Comparison of ENCODE assay signal across 17 mouse cellular contexts in the genomic region with DNA sequence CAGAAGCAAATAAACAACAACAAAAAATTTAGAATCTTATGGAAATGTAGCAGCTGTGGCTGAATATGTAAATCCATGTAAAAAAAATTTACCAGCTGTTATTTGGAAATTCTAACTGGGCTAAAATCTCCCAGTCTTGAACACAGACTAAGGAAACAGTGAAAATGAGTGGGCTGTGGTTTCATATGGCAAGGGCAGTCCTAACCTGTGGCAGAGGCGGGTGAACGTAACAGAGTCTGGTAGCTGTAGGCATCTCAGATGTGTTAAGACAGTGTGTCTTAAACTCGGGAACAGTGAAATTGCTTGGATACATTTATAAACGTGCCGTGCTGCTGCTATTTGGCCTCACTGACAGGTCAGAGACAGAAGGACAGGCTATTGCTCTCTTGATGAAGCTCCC.
"Had no signal": no experiment of that assay in that cellular context is flagged by ENCODE, and none has a peak within 500 bp of the region (broad histone marks: within the 10 kb centered on the region; RNA-seq: fewer than 3 reads in every experiment).

No protein-coding gene starts in this region.

- ATAC-seq: liver, postnatal 0 days; lung, postnatal 0 days; midbrain, embryonic 15.5 days had no signal

- H3K36me3 ChIP-seq: lung, embryonic 15.5 days; midbrain, embryonic 12.5 days; midbrain, embryonic 15.5 days; neural tube, embryonic 12.5 days; stomach, embryonic 15.5 days had no signal

- H3K4me3 ChIP-seq: lung, embryonic 15.5 days; megakaryocyte, embryonic 14.5 days; midbrain, embryonic 12.5 days; midbrain, embryonic 15.5 days; neural tube, embryonic 12.5 days; stomach, embryonic 15.5 days had no signal

- H3K9ac ChIP-seq: liver, postnatal 0 days; lung, embryonic 15.5 days; midbrain, embryonic 12.5 days; midbrain, embryonic 15.5 days; neural tube, embryonic 12.5 days; stomach, embryonic 15.5 days had no signal

- H3K9me3 ChIP-seq: lung, embryonic 15.5 days; midbrain, embryonic 12.5 days; midbrain, embryonic 15.5 days; neural tube, embryonic 12.5 days; stomach, embryonic 15.5 days had no signal

- DNase-seq: liver, postnatal 0 days; lung, adult 2 months; lung, postnatal 14 days; lung, postnatal 36 days; right cerebral cortex, postnatal 14 days; thymus, adult 2 months; thymus, postnatal 25 days; thymus, postnatal 4 days had no signal

- H3K4me1 ChIP-seq: lung, embryonic 15.5 days; megakaryocyte, embryonic 14.5 days; neural tube, embryonic 12.5 days; stomach, embryonic 15.5 days had no signal

- H3K27ac ChIP-seq: lung, embryonic 15.5 days; macrophage; midbrain, embryonic 12.5 days; midbrain, embryonic 15.5 days; neural tube, embryonic 12.5 days; stomach, embryonic 15.5 days; stomach, postnatal 0 days had no signal

- H3K27me3 ChIP-seq: lung, embryonic 15.5 days; megakaryocyte, embryonic 14.5 days; midbrain, embryonic 12.5 days; midbrain, embryonic 15.5 days; neural tube, embryonic 12.5 days; stomach, embryonic 15.5 days had no signal

- H3K4me2 ChIP-seq: lung, embryonic 15.5 days; midbrain, embryonic 12.5 days; midbrain, embryonic 15.5 days; neural tube, embryonic 12.5 days; stomach, embryonic 15.5 days had no signal
